Mouse (Mus musculus): ENCODE measurements around the gene Olfr740.

GRCm38 (mm10) chr14:50503300-50503699 is 58.0 kb downstream of the Olfr740 start, which contains the start of gene Olfr742:
- TF ChIP-seq MAZ (IDR thresholded peaks at IDR 0.05; ENCODE audit: low read depth, low read length) (no peak), POLR2A (IDR thresholded peaks at IDR 0.05; ENCODE audit: control insufficient read depth in 1 of 2, insufficient read depth in 1 of 2, low read depth in 1 of 2, low read length in 2 of 2, poor library complexity in 1 of 2) (no peak), EP300 (IDR thresholded peaks at IDR 0.05; ENCODE audit: low read depth in 1 of 2, low read length in 2 of 2) (no peak), CTCF (IDR thresholded peaks at IDR 0.05 in 2 of 3, conservative IDR thresholded peaks at IDR 0.05 in 1 of 3; ENCODE audit: control insufficient read depth in 1 of 3, insufficient read depth in 1 of 3, low read depth in 2 of 3, low read length in 3 of 3, poor library complexity in 1 of 3, severe bottlenecking in 1 of 3) (no peak), JUND (IDR thresholded peaks at IDR 0.05; ENCODE audit: low read depth, low read length) (no peak), POLR2AphosphoS5 (IDR thresholded peaks at IDR 0.05; ENCODE audit: borderline replicate concordance, low read depth, low read length) (no peak), MAX (IDR thresholded peaks at IDR 0.05; ENCODE audit: low read length) (no peak), RAD21 (IDR thresholded peaks at IDR 0.05; ENCODE audit: low read depth, low read length) (no peak), ZC3H11A (IDR thresholded peaks at IDR 0.05; ENCODE audit: low read depth, low read length) (no peak), TCF12 (IDR thresholded peaks at IDR 0.05; ENCODE audit: low read depth, low read length) (no peak), MAFK (IDR thresholded peaks at IDR 0.05; ENCODE audit: borderline replicate concordance, low read depth, low read length) (no peak), POLR2AphosphoS2 (IDR thresholded peaks at IDR 0.05; ENCODE audit: low read length) (no peak)

Measured in MEL (cell line).